Mouse (Mus musculus) kidney, embryonic 15.5 days (tissue): ENCODE data around the gene Cenpn. TPM values are rescaled to one million over a fixed set of nuclear protein-coding genes. Genes with fewer than 3 reads are reported as not detected.

Experiments used
- ATAC-seq: fragments of 200-750 bp; cut with Nextera tagmentation; replicated peaks from 2 replicates; pipeline ENCODE4 v1.8.0; 2017; ENCODE audit warnings: moderate TSS enrichment; ENCODE audit not compliant: low FRiP score
- H3K27ac ChIP-seq: fragments of 300-500 bp; sonication (generic); 2 replicates; pipeline ENCODE4 v1.5.1; 2015; ENCODE audit warnings: mild to moderate bottlenecking, inconsistent platforms
- H3K27me3 ChIP-seq: fragments of 300-500 bp; sonication (generic); 2 replicates; pipeline ENCODE4 v1.6.1; 2015; ENCODE audit warnings: inconsistent platforms
- H3K36me3 ChIP-seq: fragments of 300-500 bp; sonication (generic); 2 replicates; pipeline ENCODE4 v1.6.1; 2015; ENCODE audit warnings: inconsistent platforms
- H3K4me1 ChIP-seq: fragments of 300-500 bp; sonication (generic); 2 replicates; pipeline ENCODE4 v1.6.1; 2015; ENCODE audit warnings: inconsistent platforms
- H3K4me2 ChIP-seq: fragments of 300-500 bp; sonication (generic); 2 replicates; pipeline ENCODE4 v1.6.1; 2015; ENCODE audit warnings: moderate library complexity, mild to moderate bottlenecking, inconsistent platforms
- H3K4me3 ChIP-seq: fragments of 300-500 bp; sonication (generic); replicated peaks from 2 replicates; pipeline ENCODE4 v1.5.1; 2015; ENCODE audit warnings: mild to moderate bottlenecking, inconsistent platforms
- H3K9ac ChIP-seq: fragments of 300-500 bp; sonication (generic); 2 replicates; pipeline ENCODE4 v1.6.1; 2015; ENCODE audit warnings: mild to moderate bottlenecking, inconsistent platforms
- H3K9me3 ChIP-seq: fragments of 300-500 bp; sonication (generic); replicated peaks from 2 replicates; pipeline ENCODE4 v1.6.1; 2016; ENCODE audit warnings: inconsistent platforms
- WGBS: fragments of 180-500 bp; shearing (Covaris S2); methylation state at CpG from one replicate; pipeline ENCODE4 v1.1.7; 2015; ENCODE audit warnings: mixed read lengths; 5-methylcytosine and 5-hydroxymethylcytosine counted together
- polyA plus RNA-seq: library from polyadenylated mRNA; unstranded; fragments of >200 nt; fragmentation: Nextera tagmentation; extraction: Ambion mirVana; gene quantifications from 2 replicates; pipeline ENCODE4 v1.2.1, GENCODE M21; 2015

Gene Cenpn
- 42.6 and 45.9 TPM in 2 replicates for polyA plus RNA-seq

DNA sequence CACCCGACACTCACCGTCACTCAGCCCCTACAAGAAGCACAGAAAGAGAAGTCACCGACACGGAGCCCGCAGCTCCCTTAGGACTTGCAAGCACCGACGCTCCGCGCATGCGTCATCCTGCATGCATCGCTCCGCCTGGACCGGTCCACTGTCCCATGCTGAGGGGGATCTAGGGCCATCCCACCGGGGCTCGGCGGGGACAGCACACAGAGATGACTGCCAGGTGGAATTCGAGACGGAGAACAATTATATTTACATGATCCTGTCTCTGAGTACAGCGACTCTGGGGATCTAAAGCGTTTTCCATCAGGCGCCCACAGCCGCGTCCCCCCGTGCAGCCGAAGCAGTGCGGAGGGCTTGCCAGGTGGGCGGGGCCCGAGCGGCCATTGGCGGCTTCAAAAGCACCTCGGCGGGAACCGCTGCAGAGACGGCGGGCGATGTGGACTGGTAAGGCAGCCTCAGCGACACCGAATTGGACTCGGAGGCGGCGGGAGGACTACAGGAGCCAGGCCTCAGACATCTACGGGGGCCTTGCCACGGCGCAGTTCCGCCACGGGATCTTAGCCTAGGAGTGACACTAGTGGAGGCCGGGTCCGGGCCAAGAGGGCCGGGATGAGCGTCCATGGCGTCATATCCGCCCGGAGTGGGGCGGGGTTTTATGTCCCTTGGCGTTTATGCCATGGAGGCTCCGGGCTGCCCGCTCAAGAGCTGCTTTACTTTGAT lies at the start of gene Cenpn, which contains the start of gene Cmc2:
Gene Cenpn, plus strand, starts transcription at position 394 of the 723 bp plus-strand sequence.
Gene Cmc2, minus strand, starts transcription at position 119 of the 723 bp plus-strand sequence.
- under 1% methylated on average over 57 of the region's 57 CpGs for WGBS
- Histone ChIP-seq H3K4me2 (peak within 1 kb of the TSS; percentile 79), H3K9me3 (no peaks in the 10 kb centered on the region), H3K4me1 (peaks cover 20% of the 10 kb centered on the region), H3K9ac (peak within 1 kb of the TSS; percentile 83), H3K36me3 (peaks cover 37% of the 10 kb centered on the region), H3K4me3 (peak within 1 kb of the TSS; percentile 82), H3K27me3 (no peaks in the 10 kb centered on the region), H3K27ac (peak within 1 kb of the TSS; percentile 87)
- ATAC-seq, result peak; percentile 97

DNA sequence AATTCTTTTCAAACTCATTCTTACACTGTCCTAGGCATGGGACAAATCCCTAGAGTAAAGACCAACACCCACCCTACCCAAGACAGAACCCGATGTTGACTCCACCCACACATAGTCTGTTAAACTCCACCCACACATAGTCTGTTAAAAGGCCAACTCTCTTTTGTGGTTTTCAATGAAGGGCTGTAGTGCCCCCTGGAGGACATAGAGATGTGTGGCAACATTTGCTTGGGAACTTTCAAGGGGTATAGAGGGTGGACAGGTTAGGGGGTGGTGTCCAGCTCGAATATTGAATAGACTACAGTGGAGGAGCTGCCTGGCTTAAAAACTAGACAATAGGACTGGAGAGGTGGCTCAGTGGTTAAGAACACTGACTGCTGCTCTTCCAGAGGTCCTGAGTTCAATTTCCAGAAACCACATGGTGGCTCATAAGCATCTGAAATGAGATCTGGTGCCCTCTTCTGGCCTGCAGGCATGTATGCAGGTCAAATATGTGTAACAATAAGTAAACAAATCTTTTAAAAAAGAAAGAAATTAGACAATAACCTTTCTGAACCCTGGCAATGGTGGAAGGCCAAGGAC lies 48.7 kb upstream of the Cenpn start:
- Histone ChIP-seq H3K4me1 (peaks cover 6% of the 10 kb centered on the region; the same call in 1 of the 2 replicates), H3K9ac (no peak overlapping the region), H3K27ac (no peak overlapping the region), H3K4me3 (no peak overlapping the region), H3K4me2 (no peak overlapping the region), H3K9me3 (no peaks in the 10 kb centered on the region), H3K36me3 (no peaks in the 10 kb centered on the region), H3K27me3 (peaks cover 3% of the 10 kb centered on the region; the same call in 1 of the 2 replicates)
- 66% methylated on average over 2 of the region's 2 CpGs for WGBS
- ATAC-seq, result no peak

DNA sequence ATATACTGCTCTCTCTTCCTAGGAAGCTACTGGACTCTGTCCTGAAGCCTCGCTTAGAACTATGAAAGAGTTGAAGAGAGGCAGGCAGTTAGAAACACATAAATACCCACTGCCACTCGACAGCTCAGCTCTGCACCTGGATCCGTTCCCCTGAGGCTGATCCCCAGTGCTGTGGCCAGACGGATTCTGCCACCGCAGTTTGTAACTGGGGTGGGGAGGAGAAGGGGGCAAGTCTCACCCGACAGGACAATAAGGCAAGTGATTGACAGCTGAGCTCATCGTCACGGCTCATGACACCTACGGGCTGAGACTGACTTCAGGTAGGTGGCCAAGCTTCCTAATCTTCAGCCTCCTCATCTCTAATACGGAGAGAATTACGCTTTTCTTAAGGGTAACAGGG lies 47.9 kb upstream of the Cenpn start:
- WGBS, result 57% methylated on average over 11 of the region's 11 CpGs
- no peak for ATAC-seq
- Histone ChIP-seq H3K4me2 (no peak overlapping the region), H3K9ac (no peak overlapping the region), H3K27ac (no peak overlapping the region), H3K27me3 (peaks cover 3% of the 10 kb centered on the region; the same call in 1 of the 2 replicates), H3K4me1 (peaks cover 3% of the 10 kb centered on the region; the same call in 1 of the 2 replicates), H3K4me3 (no peak overlapping the region), H3K9me3 (no peaks in the 10 kb centered on the region), H3K36me3 (no peaks in the 10 kb centered on the region)

DNA sequence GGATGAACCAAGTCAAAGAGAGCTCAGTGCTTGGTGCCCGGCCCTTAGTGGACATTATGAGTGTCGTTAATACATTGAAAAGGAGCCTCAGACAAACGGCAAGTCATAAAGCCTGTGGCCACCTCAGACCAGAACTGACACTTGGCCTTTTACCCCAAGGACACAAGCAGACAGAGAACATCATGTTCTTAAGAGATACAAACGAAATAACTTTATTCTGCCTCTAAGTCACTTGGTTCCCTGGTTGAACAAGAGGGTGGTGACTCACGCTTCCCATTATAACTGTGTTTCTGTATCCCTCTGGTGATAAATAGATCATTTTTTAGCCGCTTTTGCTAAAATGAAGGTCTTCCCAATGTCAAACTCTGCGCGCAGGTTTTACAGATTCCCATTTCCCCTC lies 47.5 kb upstream of the Cenpn start:
- H3K9ac ChIP-seq, result no peak overlapping the region
- H3K4me3 ChIP-seq, result no peak overlapping the region
- H3K9me3 ChIP-seq, result no peaks in the 10 kb centered on the region
- H3K27ac ChIP-seq, result no peak overlapping the region
- no peak for ATAC-seq
- WGBS, result 68% methylated on average over 8 of the region's 8 CpGs
- no peaks in the 10 kb centered on the region for H3K36me3 ChIP-seq
- 0 out of 2 replicates have a peak, but pooled peaks cover 2% of the 10 kb centered on the region for H3K4me1 ChIP-seq
- H3K4me2 ChIP-seq, result no peak overlapping the region
- H3K27me3 ChIP-seq, result peaks cover 3% of the 10 kb centered on the region; the same call in 1 of the 2 replicates

DNA sequence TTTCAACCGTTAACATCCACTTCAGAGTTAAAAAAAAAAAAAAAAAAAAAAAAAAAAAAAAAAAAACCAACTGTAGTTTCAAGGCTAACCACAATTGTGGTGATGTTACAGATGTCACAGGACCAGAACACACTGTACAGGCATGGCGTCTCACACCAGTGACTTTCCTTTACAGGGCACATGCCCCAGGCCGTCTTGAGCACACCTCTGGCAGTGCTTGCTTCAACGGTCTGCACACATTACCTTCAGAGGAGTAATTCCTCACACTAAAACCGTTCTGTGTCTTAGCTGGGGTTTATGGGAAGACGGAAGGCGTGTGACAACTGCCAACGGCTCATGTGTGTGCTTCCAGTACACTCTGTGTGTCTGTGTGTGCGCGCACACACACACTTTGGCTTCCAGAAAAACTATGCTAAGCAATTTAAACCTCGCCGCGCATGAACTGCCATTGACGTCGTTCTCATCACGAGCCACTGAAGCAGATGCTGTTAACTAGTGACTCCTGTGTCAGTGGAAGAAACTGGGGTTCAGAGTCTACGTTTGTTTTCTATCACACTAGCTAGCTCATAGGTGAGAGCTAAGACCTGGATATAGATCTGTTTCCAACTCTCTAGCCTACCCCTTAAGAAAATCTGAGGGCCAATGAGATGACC lies 45.6 kb upstream of the Cenpn start:
- 71% methylated on average over 17 of the region's 17 CpGs for WGBS
- no peak overlapping the region for H3K4me2 ChIP-seq
- H3K4me3 ChIP-seq, result no peak overlapping the region
- ATAC-seq, result no peak
- no peaks in the 10 kb centered on the region for H3K36me3 ChIP-seq
- H3K27me3 ChIP-seq, result peaks cover 3% of the 10 kb centered on the region; the same call in 1 of the 2 replicates
- H3K4me1 ChIP-seq, result 0 out of 2 replicates have a peak, but pooled peaks cover 2% of the 10 kb centered on the region
- H3K27ac ChIP-seq, result no peak overlapping the region
- no peak overlapping the region for H3K9ac ChIP-seq
- H3K9me3 ChIP-seq, result no peaks in the 10 kb centered on the region

DNA sequence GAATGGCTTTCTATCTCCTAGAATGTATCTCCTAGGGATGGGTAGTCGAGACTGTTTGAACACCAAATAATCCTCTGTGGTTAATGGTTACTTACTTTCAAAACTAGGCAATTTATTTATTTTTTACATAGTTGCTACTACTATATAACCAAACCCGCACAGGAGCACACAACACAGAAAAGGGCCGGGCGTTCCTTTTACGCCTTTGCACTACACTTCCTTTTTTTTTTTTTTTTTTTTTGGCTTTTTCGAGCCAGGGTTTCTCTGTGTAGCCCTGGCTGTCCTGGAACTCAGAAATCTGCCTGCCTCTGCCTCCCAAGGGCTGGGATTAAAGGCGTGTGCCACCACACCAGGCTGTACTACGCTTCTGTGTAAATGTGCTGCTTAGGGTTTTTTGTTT lies 40.1 kb upstream of the Cenpn start:
- Histone ChIP-seq H3K4me3 (no peak overlapping the region), H3K9ac (no peak overlapping the region), H3K27me3 (no peaks in the 10 kb centered on the region), H3K4me2 (no peak overlapping the region), H3K9me3 (no peaks in the 10 kb centered on the region), H3K27ac (no peak overlapping the region), H3K4me1 (no peaks in the 10 kb centered on the region), H3K36me3 (peaks cover 10% of the 10 kb centered on the region; the same call in 1 of the 2 replicates)
- WGBS, result 93% methylated on average over 8 of the region's 8 CpGs
- no peak for ATAC-seq

DNA sequence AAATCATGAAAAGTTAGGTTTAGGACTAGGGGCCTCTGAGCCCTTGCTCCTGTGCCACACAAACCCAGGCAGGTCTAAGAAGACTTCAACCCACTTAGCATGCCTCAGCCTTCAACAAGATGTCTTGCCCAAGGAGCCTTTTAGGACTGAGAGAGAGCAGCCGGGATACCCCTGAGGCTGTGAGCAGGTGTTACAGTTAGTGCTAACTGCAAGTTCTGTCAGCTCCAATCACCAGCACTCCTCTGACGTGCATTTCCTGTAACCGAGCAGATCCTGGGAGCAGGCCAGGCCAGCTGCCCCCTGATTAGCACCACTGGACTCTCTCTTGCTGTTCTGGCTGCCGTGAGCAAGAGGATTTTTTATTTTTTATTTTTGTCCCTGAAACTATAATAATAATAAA lies 33.7 kb upstream of the Cenpn start:
- Histone ChIP-seq H3K4me2 (no peak overlapping the region), H3K4me1 (no peaks in the 10 kb centered on the region), H3K9me3 (no peaks in the 10 kb centered on the region), H3K27me3 (no peaks in the 10 kb centered on the region), H3K27ac (no peak overlapping the region), H3K36me3 (peaks cover 46% of the 10 kb centered on the region), H3K4me3 (no peak overlapping the region), H3K9ac (no peak overlapping the region)
- no peak for ATAC-seq
- 65% methylated on average over 4 of the region's 4 CpGs for WGBS

DNA sequence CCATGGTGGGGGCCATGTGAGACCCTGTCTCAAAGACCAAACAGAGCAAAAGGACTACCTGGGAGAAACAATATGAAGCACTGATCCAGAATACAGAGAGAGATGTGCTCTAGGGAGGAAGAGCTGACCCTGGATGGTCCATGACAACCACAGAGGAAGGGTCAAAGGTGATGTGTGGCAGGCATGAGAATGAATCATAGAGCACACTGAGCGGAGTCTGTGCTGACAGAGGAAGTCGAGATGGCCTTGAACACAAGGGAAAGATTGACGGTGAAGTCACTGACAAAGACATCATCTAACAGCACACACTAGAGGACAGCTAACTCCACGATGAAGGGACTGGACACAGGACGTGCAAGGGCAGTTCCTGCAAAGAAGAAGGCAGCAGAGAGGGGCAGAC lies 30.1 kb upstream of the Cenpn start:
- 80% methylated on average over 5 of the region's 5 CpGs for WGBS

DNA sequence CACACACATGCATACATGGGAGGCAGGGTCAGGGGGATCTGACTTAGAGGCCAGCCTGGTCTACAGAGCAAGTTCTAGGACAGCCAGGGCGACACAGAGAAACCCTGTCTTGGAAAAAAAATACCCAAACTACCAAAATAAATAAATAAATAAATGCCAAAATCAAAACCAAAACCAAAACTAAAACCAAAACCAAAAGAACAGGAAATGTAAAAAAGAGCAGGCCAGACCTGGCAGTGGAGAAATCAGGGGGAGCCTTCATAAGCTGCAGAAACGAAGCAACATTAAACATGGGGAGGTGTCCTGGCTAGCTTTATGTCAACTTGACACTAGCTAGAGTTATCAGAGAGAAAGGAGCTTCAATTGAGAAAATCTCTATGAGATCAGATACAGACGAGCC lies 29.4 kb upstream of the Cenpn start:
- H3K36me3 ChIP-seq, result peaks cover 42% of the 10 kb centered on the region
- no peak overlapping the region for H3K27ac ChIP-seq
- H3K9ac ChIP-seq, result no peak overlapping the region
- H3K27me3 ChIP-seq, result no peaks in the 10 kb centered on the region
- WGBS, result 92% methylated on average over 3 of the region's 3 CpGs
- no peaks in the 10 kb centered on the region for H3K4me1 ChIP-seq
- 0 out of 2 replicates have a peak, but pooled peaks cover 4% of the 10 kb centered on the region for H3K9me3 ChIP-seq
- no peak overlapping the region for H3K4me3 ChIP-seq
- no peak overlapping the region for H3K4me2 ChIP-seq
- no peak for ATAC-seq

More for the DNA sequence above, 30.1 kb upstream of the Cenpn start:
- 0 out of 2 replicates have a peak, but pooled peaks cover 4% of the 10 kb centered on the region for H3K9me3 ChIP-seq
- H3K27me3 ChIP-seq, result no peaks in the 10 kb centered on the region
- peaks cover 49% of the 10 kb centered on the region for H3K36me3 ChIP-seq
- ATAC-seq, result no peak
- H3K4me2 ChIP-seq, result no peak overlapping the region
- no peak overlapping the region for H3K4me3 ChIP-seq
- H3K27ac ChIP-seq, result no peak overlapping the region
- no peaks in the 10 kb centered on the region for H3K4me1 ChIP-seq
- H3K9ac ChIP-seq, result no peak overlapping the region

DNA sequence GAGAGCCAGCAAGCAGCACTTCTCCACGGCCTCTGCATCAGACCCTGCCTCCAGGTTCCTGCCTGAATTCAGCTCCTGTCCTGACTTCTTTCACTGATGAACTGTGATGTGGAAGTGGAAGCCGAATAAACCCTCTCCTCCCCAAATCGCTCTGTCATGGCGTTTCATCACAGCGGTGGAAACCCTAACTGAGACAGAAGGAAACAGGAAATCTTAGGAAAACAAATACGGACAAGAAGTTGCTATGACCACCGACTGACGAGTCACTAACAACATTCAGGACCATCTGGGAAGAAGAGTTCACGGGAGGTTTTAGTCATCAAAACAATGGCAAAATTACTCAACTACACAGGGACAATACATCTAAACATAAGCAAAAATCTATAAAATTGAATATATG lies 28.9 kb upstream of the Cenpn start:
- H3K4me1 ChIP-seq, result no peaks in the 10 kb centered on the region

DNA sequence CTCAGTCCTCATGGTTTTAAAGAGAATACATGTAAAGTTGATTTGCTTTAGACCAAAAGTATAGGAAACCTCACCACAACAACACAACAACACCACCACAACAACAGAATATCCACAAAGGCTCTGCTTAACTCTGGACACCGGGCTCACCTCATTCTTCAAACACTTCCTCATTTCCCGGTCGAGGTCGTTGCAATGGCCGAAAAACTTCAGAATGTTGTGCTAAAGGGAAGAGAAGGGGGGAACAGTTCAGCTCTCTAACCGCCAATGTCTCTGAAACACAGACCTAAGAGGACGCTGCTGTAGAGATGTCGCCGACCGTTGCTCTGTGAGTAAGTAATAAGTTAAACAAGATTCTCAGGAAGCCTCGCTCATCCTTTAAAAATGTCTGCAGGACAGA lies 27.6 kb upstream of the Cenpn start:
- no peak for ATAC-seq
- Histone ChIP-seq H3K36me3 (peaks cover 24% of the 10 kb centered on the region), H3K9me3 (0 out of 2 replicates have a peak, but pooled peaks cover 4% of the 10 kb centered on the region), H3K4me2 (no peak overlapping the region), H3K27me3 (no peaks in the 10 kb centered on the region), H3K9ac (no peak overlapping the region), H3K4me3 (no peak overlapping the region), H3K4me1 (no peaks in the 10 kb centered on the region), H3K27ac (no peak overlapping the region)
- 89% methylated on average over 11 of the region's 11 CpGs for WGBS

More for the DNA sequence above, 28.9 kb upstream of the Cenpn start:
- H3K27me3 ChIP-seq, result no peaks in the 10 kb centered on the region
- WGBS, result 78% methylated on average over 9 of the region's 9 CpGs
- H3K4me2 ChIP-seq, result no peak overlapping the region
- peaks cover 37% of the 10 kb centered on the region for H3K36me3 ChIP-seq
- no peak for ATAC-seq
- no peak overlapping the region for H3K4me3 ChIP-seq
- H3K9me3 ChIP-seq, result 0 out of 2 replicates have a peak, but pooled peaks cover 4% of the 10 kb centered on the region
- H3K27ac ChIP-seq, result no peak overlapping the region
- H3K9ac ChIP-seq, result no peak overlapping the region

DNA sequence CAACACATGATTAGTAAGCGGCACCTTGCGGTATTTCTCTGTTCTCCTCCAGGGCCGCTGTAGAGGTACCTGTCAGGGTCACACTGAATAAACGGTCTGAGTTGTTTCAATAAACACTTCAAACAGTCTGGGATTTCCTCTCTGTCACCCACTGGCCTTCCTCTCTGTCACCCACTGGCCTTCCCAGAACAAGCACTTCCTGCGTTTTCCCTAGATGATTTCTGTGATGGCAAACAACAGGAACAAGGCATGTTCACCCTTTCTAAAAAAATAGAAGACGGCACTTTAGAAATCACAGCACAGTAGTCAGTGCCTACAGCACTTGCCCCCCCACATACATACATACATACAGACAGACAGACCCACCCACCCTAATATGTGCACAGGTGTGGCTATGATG lies 26.0 kb upstream of the Cenpn start:
- WGBS, result 87% methylated on average over 6 of the region's 6 CpGs
- no peak overlapping the region for H3K27ac ChIP-seq
- no peak for ATAC-seq
- H3K4me2 ChIP-seq, result no peak overlapping the region
- no peak overlapping the region for H3K9ac ChIP-seq
- H3K9me3 ChIP-seq, result 0 out of 2 replicates have a peak, but pooled peaks cover 4% of the 10 kb centered on the region
- H3K4me3 ChIP-seq, result no peak overlapping the region
- H3K36me3 ChIP-seq, result peaks cover 13% of the 10 kb centered on the region
- H3K4me1 ChIP-seq, result no peaks in the 10 kb centered on the region
- no peaks in the 10 kb centered on the region for H3K27me3 ChIP-seq
